Mouse (Mus musculus): ENCODE measurements around the gene Ccnt1. TPM values are rescaled to one million over a fixed set of nuclear protein-coding genes. Genes with fewer than 3 reads are reported as not detected.

Ccnt1 gene
- 30.2 TPM for polyA plus RNA-seq (2021)

DNA sequence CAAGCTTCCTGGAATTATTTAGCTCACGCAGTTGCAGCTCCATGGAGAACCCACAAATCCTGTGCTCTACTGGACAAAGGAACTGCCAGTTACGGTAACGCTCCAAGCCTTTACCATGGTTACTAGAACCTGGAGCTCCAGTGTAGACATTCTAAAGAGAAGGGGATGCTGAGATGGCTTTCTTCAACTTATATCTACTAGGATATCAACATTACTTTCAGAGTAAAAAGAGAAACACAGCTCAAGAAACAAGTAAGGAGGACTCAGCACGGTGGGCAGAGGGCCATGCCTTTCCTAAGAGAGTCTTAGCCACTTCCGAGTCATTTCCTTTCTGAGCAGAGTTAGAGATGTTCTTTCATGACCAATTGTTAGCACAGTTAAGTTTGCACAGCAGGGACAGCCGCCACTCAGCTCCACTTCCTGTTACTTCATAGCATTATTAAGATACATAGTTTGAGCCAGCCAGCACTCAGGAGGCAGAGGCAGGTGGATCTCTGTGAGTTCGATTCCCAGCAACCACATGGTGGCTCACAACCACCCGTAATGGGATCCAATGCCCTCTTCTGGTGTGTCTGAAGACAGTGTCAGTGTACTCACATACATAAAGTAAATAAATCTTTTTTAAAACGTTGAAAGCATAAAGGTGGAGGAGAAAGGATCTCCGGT lies at the start of gene Ccnt1, which contains the start of gene 4930415O20Rik:
Gene Ccnt1 (minus strand): TSS at position 51 of the 666 bp plus-strand sequence.
Gene 4930415O20Rik (plus strand): TSS at position 132 of the 666 bp plus-strand sequence.
- TF ChIP-seq CTCF (IDR thresholded peaks at IDR 0.05) = no peak
- no peaks in the 10 kb centered on the region for H3K27me3 ChIP-seq
- in situ Hi-C loops (cut with MboI; ENCODE audit: low pct_unique_long_range_greater_than_20kb) = loop anchor here (5.0 kb wide), 1 partner anchor 226 kb away; no protein-coding TSS in a partner anchor
- no peak for DNase-seq (ENCODE audit: low read depth, low spot score)
- ChIA-PET POLR2A (interaction anchor here (0.8 kb wide), 1 partner anchor 460 kb away, joined by 3 read pairs; no protein-coding TSS in a partner anchor), CTCF (interaction anchor here (1.4 kb wide), 2 partner anchors 10 to 43 kb away, joined by 3 to 5 read pairs; no protein-coding TSS in a partner anchor)
- ATAC-seq = no peak

- ATAC-seq = peak; percentile 20
- no peaks in the 10 kb centered on the region for H3K27me3 ChIP-seq
- ChIA-PET POLR2A (interaction anchor here (1.3 kb wide), 1 partner anchor 37 kb away, joined by 6 read pairs; no protein-coding TSS in a partner anchor), CTCF (interaction anchor here (0.9 to 6.2 kb wide), 13 partner anchors 9 to 109 kb away, joined by 3 to 97 read pairs (median 5); partner anchors contain the start of gene Cacnb3)
- in situ Hi-C loops (cut with MboI; ENCODE audit: low pct_unique_long_range_greater_than_20kb) = loop anchor here (5.0 kb wide), 2 partner anchors 35 to 105 kb away; no protein-coding TSS in a partner anchor
- no peak for DNase-seq (ENCODE audit: low read depth, low spot score)
- peak; percentile 97 for TF ChIP-seq CTCF (IDR thresholded peaks at IDR 0.05)
These were observed 46.4 kb upstream of the Ccnt1 start for GRCm38 (mm10) chr15:98617176-98617537.

DNA sequence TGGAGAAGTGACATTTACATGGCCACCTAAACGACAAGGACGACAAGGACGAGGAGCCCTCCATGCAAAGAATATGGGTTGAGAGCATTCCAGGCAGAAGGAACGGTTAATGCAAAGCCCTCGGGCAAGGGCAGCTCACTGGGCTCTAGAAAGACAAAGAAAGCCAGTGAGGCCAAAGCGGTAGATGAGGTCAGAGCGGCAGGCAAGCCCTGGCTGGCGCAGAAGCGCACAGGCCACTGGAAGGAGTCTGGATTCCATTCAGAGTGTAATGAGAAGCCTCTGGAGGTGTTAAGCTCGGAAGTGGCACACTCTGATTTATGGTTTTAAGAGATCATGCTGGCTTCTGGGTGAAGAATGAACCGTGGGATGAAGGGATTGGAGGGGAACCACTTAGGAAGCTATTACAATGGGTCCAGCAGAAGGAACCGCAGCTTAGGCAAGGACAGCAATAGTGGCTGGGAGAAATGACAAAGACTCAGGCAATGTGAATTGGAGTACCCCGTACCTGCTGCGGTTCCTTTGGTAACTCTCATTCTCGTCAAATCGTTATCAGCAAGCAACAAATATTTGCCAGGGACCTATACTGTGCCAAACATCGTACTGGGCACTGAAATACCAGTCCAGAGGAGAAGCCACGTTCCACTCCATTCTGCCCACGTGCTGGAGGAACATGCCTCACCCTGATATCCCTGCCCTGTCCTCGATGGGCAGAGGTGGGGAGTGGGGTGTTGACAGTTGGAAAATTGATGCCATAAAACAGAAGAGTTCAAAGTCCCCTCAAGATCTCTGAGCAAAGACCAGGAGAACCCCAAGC lies 45.8 kb upstream of the Ccnt1 start:
- ChIA-PET CTCF (interaction anchor here (0.9 to 6.2 kb wide), 13 partner anchors 10 to 108 kb away, joined by 3 to 97 read pairs (median 4); no protein-coding TSS in a partner anchor), POLR2A (interaction anchor here (0.7 to 1.3 kb wide), 2 partner anchors 36 to 40 kb away, joined by 3 to 6 read pairs; no protein-coding TSS in a partner anchor)
- in situ Hi-C loops (cut with MboI; ENCODE audit: low pct_unique_long_range_greater_than_20kb) = loop anchor here (5.0 kb wide), 2 partner anchors 34 to 104 kb away; no protein-coding TSS in a partner anchor
- no peaks in the 10 kb centered on the region for H3K27me3 ChIP-seq
- DNase-seq (ENCODE audit: low read depth, low spot score) (no peak), ATAC-seq (no peak)
- TF ChIP-seq CTCF (IDR thresholded peaks at IDR 0.05) = no peak

- POLR2A ChIA-PET = interaction anchor here (1.3 kb wide), 2 partner anchors 33 to 36 kb away, joined by 4 to 6 read pairs; no protein-coding TSS in a partner anchor
- no peak for DNase-seq (ENCODE audit: low read depth, low spot score)
- in situ Hi-C loops (cut with MboI; ENCODE audit: low pct_unique_long_range_greater_than_20kb) = loop anchor here (5.0 kb wide), 2 partner anchors 33 to 103 kb away; no protein-coding TSS in a partner anchor
- CTCF ChIA-PET = interaction anchor here (0.9 to 6.2 kb wide), 8 partner anchors 9 to 49 kb away, joined by 3 to 97 read pairs (median 4); no protein-coding TSS in a partner anchor
- TF ChIP-seq CTCF (IDR thresholded peaks at IDR 0.05) = no peak
- no peaks in the 10 kb centered on the region for H3K27me3 ChIP-seq
- ATAC-seq = no peak
These were observed 45.0 kb upstream of the Ccnt1 start for GRCm38 (mm10) chr15:98615751-98616150.

DNA sequence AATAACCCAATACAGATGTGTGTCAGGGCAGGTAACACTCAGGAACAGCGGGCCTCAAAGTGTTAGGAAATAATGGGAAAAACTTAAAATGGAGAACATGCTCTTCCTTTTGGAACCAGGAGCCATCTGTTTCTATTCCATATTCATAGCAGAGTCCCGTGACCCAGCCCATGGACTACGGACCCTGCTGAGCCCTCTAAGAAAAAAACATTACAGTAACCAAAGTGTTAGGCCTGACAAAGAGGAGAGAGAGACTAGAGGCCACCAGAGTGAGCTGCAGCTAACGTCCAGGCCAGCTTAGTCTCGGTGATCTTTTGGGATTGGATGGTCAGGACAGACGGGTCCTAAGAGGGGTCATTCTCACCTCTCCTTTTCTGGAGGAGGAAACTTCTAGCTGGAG lies 44.2 kb upstream of the Ccnt1 start:
- POLR2A ChIA-PET = interaction anchor here (1.3 kb wide), 1 partner anchor 33 kb away, joined by 4 read pairs; no protein-coding TSS in a partner anchor
- CTCF ChIA-PET = interaction anchor here (1.7 to 6.2 kb wide), 2 partner anchors 12 to 34 kb away, joined by 6 to 97 read pairs; no protein-coding TSS in a partner anchor
- DNase-seq (ENCODE audit: low read depth, low spot score) (no peak), ATAC-seq (no peak)
- H3K27me3 ChIP-seq = no peaks in the 10 kb centered on the region
- in situ Hi-C loops (cut with MboI; ENCODE audit: low pct_unique_long_range_greater_than_20kb) = loop anchor here (5.0 kb wide), 2 partner anchors 33 to 103 kb away; no protein-coding TSS in a partner anchor
- no peak for TF ChIP-seq CTCF (IDR thresholded peaks at IDR 0.05)

DNA sequence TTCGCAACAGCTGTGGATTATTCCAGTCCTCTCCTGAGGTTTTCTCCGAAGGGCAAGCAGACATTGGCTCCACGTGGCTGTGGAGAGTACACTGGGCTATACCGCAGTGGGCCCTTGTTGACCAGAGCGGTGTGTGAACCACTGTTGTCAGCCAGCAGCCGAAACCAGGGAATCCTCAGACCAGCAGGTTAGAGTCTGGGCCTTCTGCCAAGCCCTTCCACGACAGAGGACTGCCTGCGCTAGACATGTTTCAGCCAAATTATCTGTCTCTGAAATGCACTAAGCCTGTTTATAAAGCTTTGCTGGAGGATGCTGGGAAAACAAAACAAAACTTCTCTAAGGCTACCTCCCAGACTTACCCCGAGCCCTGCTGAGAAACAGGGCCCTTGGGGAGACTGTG lies 43.8 kb upstream of the Ccnt1 start:
- ATAC-seq = no peak
- no peak for TF ChIP-seq CTCF (IDR thresholded peaks at IDR 0.05)

GRCm38 (mm10) chr15:98612229-98612628 lies 41.5 kb upstream of the Ccnt1 start:
- no peak for TF ChIP-seq CTCF (IDR thresholded peaks at IDR 0.05)
- CTCF ChIA-PET = no interaction called here
- POLR2A ChIA-PET = no interaction called here
- ATAC-seq (no peak), DNase-seq (ENCODE audit: low read depth, low spot score) (no peak)
- in situ Hi-C loops (cut with MboI; ENCODE audit: low pct_unique_long_range_greater_than_20kb) = no loop called here
- H3K27me3 ChIP-seq = no peaks in the 10 kb centered on the region

More for the DNA sequence above, 43.8 kb upstream of the Ccnt1 start:
- in situ Hi-C loops (cut with MboI; ENCODE audit: low pct_unique_long_range_greater_than_20kb) = no loop called here
- no peak for DNase-seq (ENCODE audit: low read depth, low spot score)
- CTCF ChIA-PET = interaction anchor here (6.2 kb wide), 1 partner anchor 33 kb away, joined by 97 read pairs; no protein-coding TSS in a partner anchor
- H3K27me3 ChIP-seq = no peaks in the 10 kb centered on the region
- POLR2A ChIA-PET = interaction anchor here (1.3 kb wide), 1 partner anchor 32 kb away, joined by 4 read pairs; no protein-coding TSS in a partner anchor

DNA sequence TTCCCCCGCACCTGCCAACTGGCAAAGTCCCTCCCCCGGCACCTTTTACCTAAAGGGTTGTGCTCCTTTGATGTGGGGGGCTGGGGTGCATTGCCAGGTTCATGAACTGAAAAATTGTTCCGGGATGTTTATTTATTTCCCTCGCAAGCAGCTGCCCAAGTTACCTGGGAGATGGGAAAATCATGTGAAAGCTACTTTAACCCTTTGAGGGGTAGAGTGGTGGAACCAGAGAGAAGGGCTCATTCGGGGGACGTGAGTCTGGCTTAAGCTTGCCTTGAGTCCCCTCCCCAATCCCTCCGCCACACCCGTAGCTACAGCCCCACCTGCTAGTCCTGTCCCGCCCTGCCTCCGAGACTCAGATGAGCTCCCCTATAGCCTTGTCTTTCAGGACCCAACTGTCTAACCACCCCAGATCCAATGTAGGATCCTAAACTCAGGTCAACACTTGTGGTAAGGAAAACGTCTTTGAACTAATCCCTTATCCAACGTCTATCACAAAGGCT lies 39.5 kb upstream of the Ccnt1 start:
- POLR2A ChIA-PET = interaction anchor here (1.0 to 1.1 kb wide), 2 partner anchors 9 to 11 kb away, joined by 4 read pairs; no protein-coding TSS in a partner anchor
- no peak for DNase-seq (ENCODE audit: low read depth, low spot score)
- CTCF ChIA-PET = interaction anchor here (1.1 to 1.6 kb wide), 2 partner anchors 30 to 31 kb away, joined by 3 to 5 read pairs; no protein-coding TSS in a partner anchor
- no peaks in the 10 kb centered on the region for H3K27me3 ChIP-seq
- in situ Hi-C loops (cut with MboI; ENCODE audit: low pct_unique_long_range_greater_than_20kb) = no loop called here
- no peak for TF ChIP-seq CTCF (IDR thresholded peaks at IDR 0.05)
- no peak for ATAC-seq

DNA sequence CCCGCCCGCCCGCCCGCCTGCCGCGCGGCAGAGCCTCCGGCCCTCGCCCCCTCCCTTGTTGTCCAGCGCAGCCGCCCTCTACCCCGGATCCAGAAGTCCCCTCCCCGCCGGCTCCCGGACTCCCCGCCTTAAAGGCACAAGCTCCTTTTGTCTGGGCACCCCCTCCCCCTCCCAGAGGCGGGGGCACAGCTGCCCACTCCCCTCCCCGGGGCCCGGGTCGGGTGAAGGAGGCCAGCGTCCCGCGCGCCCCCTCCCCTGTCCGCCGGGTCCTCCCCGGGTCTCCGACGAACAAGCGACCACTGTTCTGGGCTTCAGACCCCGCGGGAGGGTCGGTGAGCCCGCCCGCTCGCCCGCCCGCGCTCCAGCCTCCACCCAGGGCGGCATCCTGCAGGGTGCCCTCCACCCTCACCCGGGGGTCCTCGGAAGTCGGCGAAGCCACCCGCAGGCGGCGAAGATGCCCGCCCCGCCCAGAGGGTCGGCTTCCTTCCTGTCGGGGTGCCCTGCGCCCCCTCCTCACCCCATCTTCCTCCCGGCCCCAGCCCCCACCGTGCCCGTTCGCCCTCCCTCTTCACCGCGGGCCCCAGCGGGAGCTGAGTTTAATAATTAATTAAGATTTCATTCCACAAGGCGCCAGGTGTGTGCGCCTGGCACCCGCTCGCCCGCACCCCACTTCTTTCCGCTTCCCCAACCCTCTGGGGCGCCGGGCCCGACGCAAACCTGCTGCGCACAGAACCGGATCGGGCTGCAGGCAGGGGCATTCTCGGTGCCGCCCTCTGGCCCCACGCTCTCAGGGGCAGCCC lies 38.8 kb upstream of the Ccnt1 start, which contains the start of gene Adcy6:
Gene Adcy6 (minus strand): TSS at position 746 of the 800 bp plus-strand sequence.
- ChIA-PET CTCF (interaction anchor here (1.1 to 1.6 kb wide), 2 partner anchors 29 to 30 kb away, joined by 3 to 5 read pairs; no protein-coding TSS in a partner anchor), POLR2A (interaction anchor here (0.5 to 1.1 kb wide), 4 partner anchors 9 to 25 kb away, joined by 3 to 4 read pairs (median 4); no protein-coding TSS in a partner anchor)
- DNase-seq (ENCODE audit: low read depth, low spot score) (no peak), ATAC-seq (peak; percentile 36)
- TF ChIP-seq CTCF (IDR thresholded peaks at IDR 0.05) = no peak
- in situ Hi-C loops (cut with MboI; ENCODE audit: low pct_unique_long_range_greater_than_20kb) = no loop called here
- no peaks in the 10 kb centered on the region for H3K27me3 ChIP-seq
